Mouse (Mus musculus): ENCODE measurements around the gene Anp32a.

The Anp32a gene

GRCm38 (mm10) chr9:62406423-62407013 is 65.4 kb downstream of the Anp32a start:
- DNase-seq (ENCODE audit: low read depth, low spot score), result no peak

GRCm38 (mm10) chr9:62407357-62408146 is 66.5 kb downstream of the Anp32a start:
- DNase-seq (ENCODE audit: low read depth, low spot score), result no peak

GRCm38 (mm10) chr9:62418742-62419141 is 77.6 kb downstream of the Anp32a start:
- no peak for DNase-seq (ENCODE audit: low read depth, low spot score)

GRCm38 (mm10) chr9:62420261-62420917 is 79.3 kb downstream of the Anp32a start:
- DNase-seq (ENCODE audit: low read depth, low spot score), result peak; percentile 61

- DNase-seq (ENCODE audit: low read depth, low spot score), result peak; percentile 83
Measured at GRCm38 (mm10) chr9:62421027-62421426, 79.9 kb downstream of the Anp32a start.

GRCm38 (mm10) chr9:62421911-62422310 is 80.8 kb downstream of the Anp32a start:
- DNase-seq (ENCODE audit: low read depth, low spot score), result no peak

- no peak for DNase-seq (ENCODE audit: low read depth, low spot score)
Measured at GRCm38 (mm10) chr9:62422926-62423325, 81.8 kb downstream of the Anp32a start.

- DNase-seq (ENCODE audit: low read depth, low spot score), result no peak
Measured at GRCm38 (mm10) chr9:62423871-62424270, 82.8 kb downstream of the Anp32a start.

- DNase-seq (ENCODE audit: low read depth, low spot score), result no peak
Measured at GRCm38 (mm10) chr9:62425265-62425664, 84.2 kb downstream of the Anp32a start.

- no peak for DNase-seq (ENCODE audit: low read depth, low spot score)
Measured at GRCm38 (mm10) chr9:62426021-62426420, 84.9 kb downstream of the Anp32a start.

GRCm38 (mm10) chr9:62426531-62426930 is 85.4 kb downstream of the Anp32a start:
- DNase-seq (ENCODE audit: low read depth, low spot score), result no peak

GRCm38 (mm10) chr9:62427010-62427409 is 85.9 kb downstream of the Anp32a start:
- no peak for DNase-seq (ENCODE audit: low read depth, low spot score)

Measured in brain, adult 2 months (tissue).